Mouse (Mus musculus) gastrocnemius, postnatal 4 days (tissue): ENCODE measurements around the gene Rapgef5. TPM values are rescaled to one million over a fixed set of nuclear protein-coding genes. Genes with fewer than 3 reads are reported as not detected.

Experiments used
- DNase-seq, 2 experiments: peaks; one replicate each; pipeline ENCODE4 v3.0.0; 2021 to 2022; ENCODE audit warnings: low spot score in 2 of 2, mixed read lengths in 2 of 2
- total RNA-seq, 2 experiments: library from RNA; stranded (reverse); gene quantifications; 2 replicates each; pipeline ENCODE4 v1.2.3; 2021

Gene Rapgef5
- total RNA-seq, 2 experiments from 2014 or later, result 13.9 to 15.5 TPM

DNA sequence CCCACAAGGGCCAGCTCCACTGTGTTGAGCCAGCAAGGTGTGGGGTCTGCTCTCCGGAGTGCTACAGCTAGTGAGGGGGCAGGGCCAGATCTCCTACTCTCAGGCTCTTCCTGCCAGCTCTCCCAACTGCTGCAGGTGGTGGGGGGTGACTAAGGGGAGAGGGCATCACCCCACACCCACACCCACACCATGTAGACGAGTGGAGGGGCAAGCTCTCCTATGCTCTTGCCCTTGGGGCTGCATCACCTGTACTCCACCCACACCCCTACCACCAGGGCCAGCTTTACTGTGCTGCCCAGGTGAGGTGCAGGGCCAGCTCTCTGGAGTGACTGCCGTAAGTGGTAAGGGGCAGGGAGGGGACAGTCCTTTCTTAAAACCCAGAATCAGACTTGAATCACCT lies 89.7 kb downstream of the Rapgef5 start:
- DNase-seq, result no peak

DNA sequence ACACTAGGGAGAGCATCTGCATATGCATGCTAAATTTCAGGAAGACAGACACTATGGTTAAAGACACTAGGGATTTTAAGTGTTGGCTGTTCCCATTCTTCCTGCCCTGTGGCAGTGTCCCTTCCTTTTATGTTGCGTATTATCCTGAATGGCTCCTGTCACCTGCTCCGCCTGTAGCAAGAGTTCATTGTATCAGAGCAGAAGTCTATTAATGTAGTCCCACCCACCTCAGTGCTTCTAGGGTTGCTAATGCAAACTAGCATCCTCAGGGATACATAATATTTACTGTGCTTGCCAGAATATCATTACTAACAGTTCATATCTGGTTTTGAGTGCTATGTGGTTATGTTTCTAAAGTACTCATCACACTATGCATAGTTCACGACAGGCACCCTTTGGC lies 96.4 kb downstream of the Rapgef5 start:
- DNase-seq, result no peak

DNA sequence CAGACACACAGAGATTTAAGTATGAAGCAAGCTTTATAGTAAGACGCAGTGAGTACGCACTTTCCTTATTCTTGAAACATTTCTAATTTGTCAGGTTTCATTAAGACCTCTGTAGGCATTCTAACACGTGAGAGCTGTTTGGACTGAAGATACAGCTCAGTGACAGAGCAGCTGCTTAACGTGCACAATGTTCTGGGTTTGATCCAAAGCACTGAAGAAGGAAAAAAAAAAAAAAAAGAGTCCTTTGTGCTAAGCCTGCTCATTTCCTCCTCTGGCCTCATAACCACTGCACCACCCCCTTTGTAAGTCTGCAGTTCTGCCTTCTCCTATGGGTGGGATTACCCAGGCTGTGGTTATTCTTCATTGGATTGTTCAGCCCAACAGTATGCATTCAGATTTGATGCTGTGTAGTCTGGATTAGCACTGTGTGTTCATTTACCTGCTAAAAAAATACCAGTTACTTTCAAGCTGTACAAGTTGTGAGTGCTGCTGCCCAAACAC lies 103.3 kb downstream of the Rapgef5 start:
- no peak for DNase-seq

DNA sequence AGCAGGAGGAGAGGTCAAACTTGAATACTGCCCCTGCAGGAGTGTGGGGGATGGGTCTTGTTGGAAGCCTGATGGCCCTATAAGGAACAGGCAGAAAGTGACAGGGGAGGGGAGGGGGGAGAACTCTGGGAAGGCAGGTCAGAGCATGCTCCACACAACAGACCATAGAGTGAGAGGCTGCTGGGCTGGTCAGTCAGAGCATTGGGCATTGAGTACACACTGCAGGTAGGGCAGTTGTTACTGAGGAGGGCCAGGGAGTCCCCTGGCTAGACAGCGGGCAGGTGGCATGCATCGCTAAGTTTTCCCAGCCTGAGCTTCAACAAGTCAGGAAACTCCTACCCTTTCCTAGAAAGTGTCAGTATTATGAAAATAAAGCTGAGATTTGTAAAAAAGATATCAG lies 106.7 kb downstream of the Rapgef5 start:
- DNase-seq, result no peak

DNA sequence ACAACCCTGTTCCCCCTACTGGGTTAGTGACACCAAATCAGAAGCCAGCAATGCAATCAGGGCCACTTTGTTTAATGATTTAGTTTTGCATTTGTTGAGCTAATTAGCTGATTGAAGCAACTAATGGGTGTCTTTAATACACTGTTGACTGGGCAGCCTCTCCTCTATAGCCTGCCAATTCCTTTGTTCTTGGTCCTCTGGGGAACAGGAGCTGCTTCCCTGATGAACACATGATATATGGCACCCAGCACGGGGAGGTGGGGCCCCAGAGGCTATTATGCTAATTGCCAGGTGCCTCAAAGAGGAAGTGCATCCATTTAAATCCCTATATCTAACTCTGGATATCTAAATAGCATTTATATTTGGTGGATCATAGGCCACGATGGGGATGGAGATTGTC lies 111.0 kb downstream of the Rapgef5 start:
- DNase-seq, result no peak

DNA sequence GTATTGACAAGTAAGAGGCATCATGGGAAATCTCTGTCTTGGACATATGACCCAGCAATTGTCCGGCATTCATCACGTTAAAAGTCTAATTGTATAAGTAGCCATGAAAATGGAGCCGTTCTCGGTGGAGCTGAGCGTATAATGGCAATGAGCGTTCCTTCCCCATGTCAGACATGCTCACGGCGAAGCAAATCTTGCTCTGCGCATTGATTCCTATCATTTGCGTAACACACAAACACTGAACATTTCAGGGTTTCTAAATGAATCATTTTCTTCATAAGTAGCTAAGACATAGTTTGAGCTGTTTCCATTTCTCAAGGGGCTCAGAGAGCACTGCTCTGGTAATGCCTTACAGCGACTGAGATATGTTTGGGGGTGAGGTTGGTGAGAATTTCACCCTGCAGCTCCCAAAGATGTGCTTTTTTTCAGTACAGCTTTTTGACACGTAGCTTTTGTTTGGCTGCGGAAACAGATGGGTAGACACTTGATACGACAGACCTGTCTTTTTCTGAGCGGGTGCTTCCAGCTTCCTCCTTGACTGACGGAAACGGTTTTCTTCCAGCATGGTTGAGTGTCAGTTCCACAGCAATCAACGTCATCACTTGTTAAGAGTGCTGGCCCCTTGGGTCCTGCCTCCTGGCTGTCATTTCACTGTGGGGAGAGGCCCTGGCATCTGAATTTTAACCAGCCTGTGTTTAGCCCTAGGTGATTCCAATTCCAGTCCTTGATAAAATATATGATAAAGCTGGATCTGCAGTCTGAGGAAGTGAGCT lies 112.2 kb downstream of the Rapgef5 start:
- no peak for DNase-seq

DNA sequence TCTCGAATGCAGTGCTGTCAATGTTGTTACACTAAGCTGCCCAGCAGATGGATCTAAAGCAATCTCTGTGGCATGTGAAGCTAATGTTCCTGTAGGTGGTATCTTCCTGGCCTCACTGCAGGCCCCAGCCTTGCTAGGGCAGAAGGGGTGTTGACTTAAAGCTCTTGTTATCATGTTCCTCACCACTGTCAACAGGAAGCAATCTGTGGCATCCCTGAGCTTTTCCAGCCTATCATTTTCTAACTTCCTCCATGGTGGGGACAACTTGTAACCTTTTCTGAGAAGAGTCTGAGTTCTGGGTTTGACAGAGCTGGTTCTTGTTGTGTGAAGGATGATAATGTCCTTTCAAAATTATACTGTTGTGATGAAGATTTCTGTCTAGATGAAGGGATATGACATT lies 115.9 kb downstream of the Rapgef5 start:
- DNase-seq, result no peak

DNA sequence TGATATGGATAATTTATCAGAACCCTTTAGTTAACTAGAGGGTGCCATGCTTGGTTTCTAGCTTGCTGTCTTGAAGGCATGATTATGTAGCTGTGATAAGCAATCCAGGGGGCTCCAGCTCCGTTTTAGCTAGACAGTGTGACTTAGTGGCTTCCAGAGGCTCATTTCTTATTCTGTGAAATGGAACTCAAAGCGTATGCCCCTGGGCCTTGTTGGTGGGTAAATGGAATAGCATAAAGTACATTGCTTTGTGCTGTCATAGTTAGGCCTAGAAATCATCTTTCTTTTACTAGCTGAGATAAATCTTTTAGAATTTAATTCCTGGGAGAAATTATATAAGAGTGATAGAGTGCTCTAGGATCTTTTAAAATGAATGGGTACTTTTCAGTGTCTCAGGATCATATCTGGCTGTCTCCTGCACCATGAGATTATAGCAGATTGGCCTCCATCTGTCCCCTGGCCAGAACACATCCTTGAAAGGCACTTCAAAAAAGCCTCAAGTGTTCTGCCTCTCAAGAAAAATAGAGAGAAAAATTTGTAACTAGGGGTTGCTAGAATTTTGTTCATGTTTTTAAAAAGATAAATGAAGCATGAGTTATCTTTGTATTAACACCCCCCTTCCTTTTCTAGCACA lies 120.0 kb downstream of the Rapgef5 start:
- DNase-seq, result no peak

DNA sequence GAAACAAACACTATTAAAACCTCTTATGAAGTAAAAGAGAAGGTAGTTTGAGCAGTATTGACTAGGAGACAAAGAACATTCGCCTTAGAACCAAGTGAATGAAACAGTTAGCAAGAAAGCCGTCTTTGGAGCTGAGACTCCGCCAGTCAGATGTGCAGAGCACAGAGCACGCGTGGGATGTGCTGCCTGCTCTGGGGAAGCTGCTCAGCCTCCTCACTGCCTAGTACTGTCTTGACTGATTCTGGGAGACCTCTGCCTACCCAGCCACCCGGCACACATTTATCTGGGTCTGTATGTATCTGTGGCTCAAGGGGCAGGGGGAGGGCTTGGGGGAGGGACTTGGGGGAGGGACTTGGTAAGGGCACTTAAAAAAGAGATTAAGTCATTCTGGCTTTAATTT lies 120.7 kb downstream of the Rapgef5 start:
- DNase-seq, result no peak

DNA sequence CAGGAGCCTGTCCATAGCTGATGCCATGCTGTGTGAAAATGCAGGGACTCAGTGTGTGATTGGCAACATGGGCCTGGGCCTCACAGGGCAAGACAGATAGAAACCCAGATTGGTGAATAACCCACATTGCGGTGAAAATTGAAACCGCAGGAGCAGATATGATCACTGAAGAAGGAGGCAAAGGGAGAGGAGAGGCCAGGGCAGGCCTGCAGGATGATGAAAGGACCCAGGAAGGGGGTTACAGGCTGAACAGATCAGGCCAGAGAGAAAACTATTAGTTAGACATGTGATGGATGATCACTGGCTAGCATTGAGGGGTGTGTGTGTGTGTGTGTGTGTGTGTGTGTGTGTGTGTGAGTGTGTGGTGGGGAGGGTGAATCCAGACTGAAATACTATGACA lies 122.6 kb downstream of the Rapgef5 start:
- no peak for DNase-seq

DNA sequence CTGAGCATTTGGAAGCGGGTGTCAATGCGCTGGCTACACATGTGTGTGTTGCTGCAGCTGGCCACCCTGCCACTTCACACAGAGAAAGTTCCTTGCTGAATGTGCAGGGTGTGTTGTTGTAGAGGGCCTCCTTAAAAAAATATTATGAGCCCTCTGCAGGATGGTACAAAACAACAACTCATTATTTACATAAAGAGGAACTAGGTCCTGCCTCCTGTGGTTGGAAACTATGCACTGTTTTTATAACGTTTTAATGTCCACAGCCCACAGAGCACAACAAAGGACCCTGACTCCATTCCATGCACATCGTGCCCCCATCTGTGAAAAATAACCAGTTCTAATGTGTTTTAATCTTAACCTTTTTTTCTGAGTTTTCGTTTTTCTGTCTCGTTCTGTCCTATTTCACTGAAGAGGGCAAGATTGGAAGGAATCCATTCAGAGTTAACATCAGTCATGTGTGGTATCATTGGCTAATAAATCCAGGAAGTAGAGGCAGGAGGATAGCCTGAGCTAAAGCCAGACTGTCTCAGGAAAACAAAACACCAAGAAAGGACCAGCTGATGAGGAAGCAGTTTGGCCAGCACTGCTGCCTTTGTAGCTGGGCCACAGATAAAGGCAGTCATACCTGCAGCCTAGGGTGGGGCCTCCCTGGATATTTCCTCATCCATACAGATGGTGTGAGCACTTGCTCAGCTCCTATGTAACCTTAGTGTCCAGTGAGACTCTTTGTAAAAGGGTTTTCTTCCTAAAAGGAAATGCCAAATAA lies 123.3 kb downstream of the Rapgef5 start:
- DNase-seq, result no peak

DNA sequence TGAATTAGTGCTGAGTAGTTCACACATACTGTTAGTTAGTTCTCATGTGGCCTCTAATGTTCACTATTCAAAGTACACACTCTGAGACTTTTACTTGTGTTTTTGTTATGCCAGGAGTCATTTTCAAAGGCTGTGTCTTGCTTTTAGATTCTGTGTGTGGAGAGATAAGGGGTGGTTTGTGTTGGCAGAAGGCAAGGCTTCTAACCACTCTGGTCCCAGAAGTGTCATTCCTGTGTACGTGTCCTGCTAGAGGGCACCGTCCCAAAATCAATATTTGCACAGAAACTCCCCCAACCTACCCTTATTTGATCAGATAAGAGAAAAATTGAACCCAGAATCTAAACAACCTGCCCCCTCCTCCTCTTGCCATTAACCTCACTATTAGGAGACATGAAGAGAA lies 126.2 kb downstream of the Rapgef5 start:
- DNase-seq, result no peak

DNA sequence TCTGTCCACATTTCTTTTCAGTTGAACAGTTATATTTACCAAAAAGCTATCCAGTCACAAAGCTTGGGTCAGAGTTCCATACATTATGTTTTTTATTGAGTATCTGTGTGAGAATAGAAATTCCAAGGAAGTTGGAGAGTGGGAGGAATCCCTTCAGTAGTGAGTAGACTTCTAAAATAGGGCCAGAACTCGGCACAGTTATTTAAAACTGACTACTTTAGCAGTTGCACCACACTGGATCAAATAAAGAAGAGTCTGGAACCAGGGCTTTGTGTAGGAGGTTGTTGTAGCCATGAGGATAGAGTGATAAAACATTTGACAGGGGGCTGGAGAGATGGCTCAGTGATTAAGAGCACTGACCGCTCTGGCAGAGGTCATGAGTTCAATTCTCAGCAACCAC lies 129.5 kb downstream of the Rapgef5 start:
- no peak for DNase-seq

DNA sequence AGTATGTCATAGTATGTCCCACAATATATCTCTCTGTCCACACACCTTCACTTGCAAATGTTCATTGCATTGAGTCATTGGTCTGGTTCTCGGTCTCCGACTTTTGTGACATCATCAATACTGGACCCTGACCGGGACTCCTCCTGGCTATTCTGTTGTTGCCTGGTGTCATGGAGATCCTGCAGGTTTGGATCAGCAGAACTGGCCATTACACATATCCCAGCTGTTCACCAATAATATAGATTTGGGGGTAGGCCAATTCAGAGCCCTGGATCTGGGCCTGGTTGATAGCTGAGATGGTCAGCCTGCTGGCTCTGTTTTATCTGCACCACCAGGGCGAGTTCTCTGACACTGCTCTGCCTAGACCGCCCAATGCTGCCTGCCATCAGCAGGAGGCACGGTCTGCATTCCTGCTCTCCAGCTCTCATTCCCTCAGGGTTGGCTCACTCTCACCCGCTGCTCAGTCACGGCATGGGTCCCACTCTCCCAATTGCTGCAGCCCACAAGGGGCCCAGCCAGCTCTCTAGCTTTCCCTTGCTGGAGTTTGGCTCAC lies 137.7 kb downstream of the Rapgef5 start:
- no peak for DNase-seq

DNA sequence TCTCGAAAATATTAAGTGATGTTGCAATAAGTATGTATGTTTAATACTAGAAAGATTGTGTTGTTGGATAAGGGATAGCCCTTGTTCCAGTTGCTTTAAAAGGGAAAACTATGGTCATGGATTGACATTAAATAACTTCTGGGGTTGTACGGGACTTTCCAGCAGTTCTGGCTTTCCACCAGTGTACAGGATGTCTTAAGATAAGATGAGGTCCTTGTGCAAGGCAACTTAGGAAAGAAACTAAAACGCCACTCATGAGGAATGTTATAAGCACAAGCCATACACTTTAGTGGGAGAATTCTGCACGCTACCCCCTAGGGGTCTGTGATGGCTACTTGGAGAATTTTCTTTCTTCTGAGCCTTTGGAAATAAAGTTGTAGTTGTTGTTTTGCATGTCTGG lies 140.7 kb downstream of the Rapgef5 start:
- no peak for DNase-seq

DNA sequence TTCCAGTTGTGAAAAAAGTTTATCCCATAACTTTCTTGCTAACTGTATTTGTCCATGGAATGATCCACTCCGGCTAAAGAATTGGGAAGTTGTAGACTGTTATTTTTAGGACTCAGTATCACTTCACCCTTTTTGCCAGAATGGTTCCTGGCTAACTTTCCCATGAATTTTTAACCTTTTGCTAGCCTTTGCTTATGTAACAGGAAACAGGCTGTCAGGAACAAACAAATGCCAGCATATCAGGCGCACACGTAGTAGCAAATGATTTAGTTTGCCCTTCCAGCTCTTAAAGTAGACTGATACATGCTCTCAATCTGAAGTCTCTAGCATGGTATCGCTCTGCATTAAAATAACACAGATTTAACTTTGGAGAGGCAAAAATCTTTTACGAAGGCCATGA lies 141.5 kb downstream of the Rapgef5 start:
- no peak for DNase-seq

DNA sequence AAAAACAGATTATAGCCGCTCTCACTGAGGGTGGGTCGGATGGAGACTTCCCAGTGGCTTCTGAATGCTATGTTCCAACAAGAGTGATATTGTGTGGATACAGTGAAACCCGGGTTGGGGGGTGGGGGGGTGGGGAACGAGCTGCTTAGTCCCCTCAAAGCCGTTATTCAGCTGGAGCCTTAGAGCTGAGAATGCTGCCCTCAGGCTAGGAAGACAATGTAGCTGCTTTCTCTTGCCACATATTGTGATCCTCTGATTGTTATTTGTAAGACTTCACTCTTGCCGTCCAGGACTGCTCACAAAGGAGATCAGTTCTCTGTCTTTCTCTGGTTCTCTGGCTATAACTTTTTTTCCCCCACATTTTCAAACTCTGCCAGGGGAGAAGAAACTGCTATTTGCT lies 142.5 kb downstream of the Rapgef5 start:
- DNase-seq, result no peak

DNA sequence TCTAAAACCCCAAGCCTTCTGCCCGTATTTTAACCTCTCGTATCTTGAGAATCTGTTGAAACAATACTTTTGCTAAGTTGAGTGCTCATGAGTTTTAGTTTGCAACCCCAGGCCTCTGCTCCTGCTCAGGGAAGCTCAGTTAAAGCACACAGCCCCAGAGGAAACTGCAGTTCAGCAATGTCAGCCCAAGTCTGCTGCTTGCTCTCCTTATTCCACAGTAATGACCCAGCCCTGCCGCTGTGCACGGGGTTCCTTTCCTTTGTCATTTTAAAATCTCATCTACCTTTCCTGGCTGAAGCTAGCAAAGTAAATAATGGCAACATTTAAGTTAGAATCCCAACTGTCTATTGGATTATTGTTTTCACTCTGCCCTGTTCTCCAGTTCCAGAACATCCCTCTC lies 144.1 kb downstream of the Rapgef5 start:
- no peak for DNase-seq

DNA sequence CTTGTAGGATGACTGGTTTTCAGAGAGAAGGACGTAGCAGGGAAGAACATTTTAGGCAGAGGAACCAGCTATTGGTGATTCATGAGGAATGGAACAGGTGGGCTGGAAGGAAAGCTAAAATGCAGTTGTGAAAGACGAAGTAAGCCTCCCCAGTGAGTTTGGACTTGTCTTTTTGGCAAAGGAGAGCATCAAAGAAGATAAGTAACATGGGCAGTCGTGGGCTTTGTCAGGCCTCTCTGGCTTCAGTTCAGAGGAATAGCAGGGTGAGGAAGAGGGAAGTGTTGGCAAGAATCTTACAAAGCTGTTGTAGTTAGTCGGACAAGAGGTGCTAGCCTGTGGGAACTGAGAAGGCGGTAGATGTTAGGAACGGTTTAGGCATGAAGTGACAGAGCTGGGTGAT lies 145.6 kb downstream of the Rapgef5 start:
- DNase-seq, result no peak

DNA sequence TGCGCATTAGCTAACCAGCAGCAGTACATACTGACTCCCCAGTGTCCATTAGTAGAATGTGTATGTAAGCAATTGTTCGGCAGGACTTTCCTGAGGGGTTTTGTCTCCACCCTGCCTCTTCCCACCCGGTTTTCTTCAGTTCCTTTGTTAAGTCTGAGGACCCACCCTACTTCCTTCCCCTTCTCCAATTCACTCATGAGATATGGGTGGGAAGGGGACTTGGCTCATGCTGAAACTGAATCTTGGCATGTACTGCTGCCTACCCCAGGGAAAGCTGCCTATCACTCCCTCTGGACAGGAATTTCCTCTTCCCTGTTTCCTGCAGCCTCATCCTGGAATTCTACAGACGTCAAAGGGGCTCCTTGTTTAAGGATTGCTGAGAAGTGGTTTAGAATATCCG lies 147.4 kb downstream of the Rapgef5 start:
- no peak for DNase-seq

DNA sequence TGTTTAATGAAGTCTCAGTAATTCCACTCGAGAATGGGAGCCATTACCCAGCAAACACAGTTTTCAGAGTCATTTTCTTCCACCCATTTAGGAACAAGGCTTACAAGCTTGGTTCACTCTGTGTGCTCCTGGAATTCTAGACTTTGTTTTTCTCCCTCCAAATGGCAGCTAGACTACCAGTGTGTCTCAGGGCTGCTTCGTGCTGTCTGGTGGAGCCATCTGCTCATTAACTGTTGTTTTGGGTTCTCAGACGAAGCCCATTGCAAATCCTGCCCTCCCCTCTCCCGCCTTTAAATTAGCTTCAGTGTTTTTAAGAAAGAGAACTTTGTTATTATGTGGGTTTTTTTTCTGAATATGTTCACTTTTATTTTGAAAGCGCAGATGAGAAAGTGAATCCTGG lies 148.4 kb downstream of the Rapgef5 start:
- DNase-seq, result no peak

DNA sequence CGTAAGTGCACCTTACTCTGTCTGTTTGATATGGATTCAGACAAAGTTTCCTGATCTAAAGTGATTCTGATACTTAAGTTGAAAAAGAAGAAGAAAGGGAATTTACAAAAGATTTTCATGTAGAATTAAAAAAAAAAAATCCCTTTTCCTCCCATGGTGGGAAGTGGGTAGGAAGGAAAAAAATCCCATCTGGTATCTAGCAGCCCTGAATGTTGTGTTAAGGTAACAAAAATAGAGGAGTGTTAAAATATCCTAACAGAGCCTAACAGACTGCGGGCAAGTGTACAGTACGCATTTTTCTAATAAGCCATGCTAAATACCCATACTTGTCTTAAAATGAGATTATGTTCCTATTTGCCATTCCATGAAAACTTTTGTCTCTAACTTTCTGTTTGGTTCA lies 150.1 kb downstream of the Rapgef5 start:
- DNase-seq, result no peak
